Mouse (Mus musculus) cerebellum, adult 11-12 months (tissue): ENCODE data around the gene Stpg3.
"Not testable (repeated sequence)": the region's sequence is repeated elsewhere in the genome, so short reads cannot be mapped to it uniquely, and the experiment has no call there.

Experiments
- DNase-seq: peaks from one replicate; pipeline ENCODE4 v3.0.0; 2022

The Stpg3 gene

DNA sequence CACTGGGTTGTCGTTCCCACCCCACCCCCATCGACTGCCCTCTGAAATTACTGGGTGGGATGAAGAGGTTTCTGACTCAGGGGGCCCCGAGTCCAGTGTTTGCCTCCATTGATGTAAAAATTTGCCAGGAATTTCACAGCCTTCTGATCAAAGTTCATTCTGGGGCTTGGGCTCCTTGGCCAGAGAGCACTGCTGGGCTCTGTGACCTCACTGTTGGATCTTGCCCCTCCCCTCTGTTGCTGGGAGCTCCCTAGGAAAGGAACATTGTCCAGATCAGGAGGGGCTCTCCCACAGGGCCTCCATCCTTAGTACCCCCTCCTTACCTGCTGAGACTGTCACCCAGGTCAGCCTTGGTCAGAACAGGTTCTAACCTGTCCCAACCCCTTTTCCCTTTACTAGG, at the start of gene Stpg3:
Gene Stpg3, minus strand, starts transcription at position 194 of the 400 bp plus-strand sequence.
- no peak for DNase-seq

DNA sequence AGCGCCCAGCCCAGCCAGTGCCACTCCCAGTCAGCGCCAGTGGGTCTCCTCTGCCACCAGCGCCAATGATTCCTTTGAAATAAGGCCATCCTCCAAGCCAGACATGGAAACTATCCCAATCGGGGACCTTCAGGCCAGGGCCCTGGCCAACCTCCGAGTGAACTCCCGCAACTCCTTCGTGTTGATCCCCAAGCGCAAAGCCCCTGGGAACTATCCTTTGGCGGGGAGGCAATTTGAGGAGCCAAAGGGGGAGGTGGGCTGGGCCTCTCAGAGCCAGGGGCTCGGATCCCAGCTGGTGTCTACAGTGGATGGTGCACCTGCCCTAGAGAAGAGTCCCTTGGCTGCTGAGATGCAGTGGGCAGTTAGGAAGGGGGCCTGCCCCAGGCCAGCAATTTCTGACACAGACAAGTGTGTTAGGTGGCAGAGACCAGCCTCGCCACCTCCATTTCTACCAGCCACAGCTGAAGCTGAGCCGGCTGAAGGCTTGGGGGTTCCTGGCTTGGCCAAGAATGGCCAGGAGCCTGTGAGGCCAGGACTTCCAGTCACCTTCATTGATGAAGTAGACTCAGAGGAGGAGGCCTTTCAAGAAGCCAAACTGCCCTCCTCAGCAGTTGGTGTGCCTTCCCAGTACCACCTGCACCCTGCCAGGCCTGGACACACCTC, 49.3 kb upstream of the Stpg3 start:
- peak; percentile 76 for DNase-seq

DNA sequence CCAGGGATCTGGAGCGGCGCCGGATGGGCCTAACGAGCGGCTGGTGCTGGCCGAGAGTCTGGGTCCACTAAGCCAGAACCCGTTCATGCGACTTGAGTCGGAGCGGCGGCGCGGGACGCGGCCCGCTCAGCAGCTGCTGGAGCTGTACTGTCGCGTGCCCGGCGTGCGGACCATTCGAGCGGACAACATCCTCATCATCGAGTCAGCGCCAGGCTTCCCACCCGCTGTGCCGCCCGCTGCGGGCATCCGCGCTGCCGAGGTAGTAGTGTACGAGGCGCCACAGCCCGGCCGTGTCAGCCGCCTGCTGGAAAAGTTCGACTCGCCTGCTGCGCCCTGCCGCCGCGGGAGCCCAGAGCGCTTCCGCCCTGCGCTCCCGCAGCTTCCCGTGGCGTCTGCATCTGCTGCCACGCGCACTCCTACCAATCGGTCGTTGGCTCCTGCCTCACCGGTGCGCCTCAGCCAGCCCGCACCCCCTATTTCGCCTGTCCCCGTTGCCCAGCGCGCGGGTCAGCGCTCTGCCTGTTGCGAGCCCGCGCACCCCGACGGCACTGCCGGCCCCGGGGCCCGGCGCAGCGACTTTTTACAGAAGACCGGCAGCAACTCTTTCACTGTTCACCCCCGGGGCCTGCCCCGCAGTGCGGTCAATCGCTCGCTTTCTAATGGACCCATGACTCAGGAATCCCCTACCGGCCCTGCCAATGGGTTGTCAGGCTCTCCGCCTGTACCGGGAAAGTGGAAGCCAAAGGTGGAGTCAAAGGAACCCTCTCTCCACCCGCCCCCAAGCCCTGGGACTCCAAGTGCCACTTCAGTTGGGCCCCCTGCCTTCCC, 48.6 kb upstream of the Stpg3 start:
- peak; percentile 85 for DNase-seq

DNA sequence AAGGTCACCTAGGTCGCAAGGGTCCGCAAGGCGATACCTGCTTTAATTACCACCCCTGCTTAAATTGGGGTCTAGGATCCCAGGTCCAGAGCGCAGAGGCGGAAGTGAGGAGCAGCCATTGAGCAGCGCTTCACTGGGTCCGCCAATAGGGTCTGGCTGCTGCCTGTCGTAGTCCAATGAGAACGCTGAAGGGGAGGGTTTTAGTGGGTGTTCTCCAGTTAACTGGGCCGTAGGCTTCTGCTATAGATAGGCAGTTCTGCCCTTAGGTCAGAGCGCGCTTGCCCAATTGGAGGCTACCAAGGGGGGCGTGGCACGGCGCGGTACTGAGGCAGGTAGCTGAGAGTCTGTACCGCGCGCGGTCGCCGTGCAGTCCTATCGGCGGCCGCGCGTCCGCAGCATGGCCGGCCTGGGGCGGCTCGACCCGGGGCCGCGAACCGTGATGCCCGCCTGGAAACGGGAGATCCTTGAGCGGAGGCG, 47.9 kb upstream of the Stpg3 start, which contains the start of gene Tprn:
Gene Tprn, plus strand, starts transcription at position 328 of the 477 bp plus-strand sequence.
- DNase-seq: peak; percentile 98

DNA sequence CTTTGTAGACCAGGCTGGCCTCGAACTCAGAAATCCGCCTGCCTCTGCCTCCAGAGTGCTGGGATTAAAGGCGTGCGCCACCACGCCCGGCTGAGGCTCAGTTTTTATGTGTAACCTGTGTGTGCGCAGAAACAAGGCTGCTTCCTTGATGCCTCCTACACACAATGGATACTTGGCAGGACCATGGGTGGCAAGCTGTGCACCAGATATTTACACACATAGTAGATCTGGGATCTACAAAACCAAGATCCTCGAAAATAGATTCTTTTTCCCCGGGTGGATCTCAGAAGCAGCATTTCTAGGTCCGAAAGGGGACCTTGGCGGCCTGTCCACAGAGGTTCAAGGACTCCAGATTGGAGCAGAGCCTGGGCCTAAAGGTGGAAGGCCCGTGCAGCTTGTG, 47.4 kb upstream of the Stpg3 start:
- no peak for DNase-seq

DNA sequence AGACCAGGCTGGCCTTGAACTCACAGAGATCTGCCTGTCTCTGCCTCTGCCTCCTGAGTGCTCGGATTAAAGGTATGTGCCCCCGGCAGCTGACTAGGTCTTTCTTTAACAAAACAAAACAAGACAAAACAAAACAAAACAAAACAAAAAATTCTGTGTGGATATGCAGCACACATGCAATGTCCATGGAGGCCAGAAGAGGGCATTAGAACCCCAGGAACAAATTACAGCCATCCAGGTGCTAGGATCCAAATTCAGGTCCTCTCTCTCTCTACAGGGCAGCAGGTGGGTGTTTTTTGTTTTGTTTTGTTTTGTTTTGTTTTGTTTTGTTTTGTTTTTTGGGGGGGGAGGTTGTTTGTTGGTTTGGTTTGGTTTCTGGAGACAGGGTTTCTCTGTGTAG, 44.5 kb upstream of the Stpg3 start:
- DNase-seq: no peak

DNA sequence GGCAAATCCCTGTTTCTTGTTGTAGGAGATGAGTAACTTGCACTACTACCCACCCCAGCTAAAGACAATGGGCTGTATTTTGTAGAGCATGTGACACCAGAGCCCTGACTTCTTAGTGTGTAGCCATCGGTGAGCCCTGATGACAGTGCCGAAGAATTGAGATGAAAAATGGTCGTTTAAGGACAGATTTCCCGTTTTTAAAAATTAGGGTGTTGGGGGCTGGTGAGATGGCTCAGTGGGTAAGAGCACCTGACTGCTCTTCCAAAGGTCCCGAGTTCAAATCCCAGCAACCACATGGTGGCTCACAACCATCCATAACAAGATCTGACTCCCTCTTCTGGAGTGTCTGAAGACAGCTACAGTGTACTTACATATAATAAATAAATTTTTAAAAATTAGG, 42.8 kb upstream of the Stpg3 start:
- not testable (repeated sequence) for DNase-seq

DNA sequence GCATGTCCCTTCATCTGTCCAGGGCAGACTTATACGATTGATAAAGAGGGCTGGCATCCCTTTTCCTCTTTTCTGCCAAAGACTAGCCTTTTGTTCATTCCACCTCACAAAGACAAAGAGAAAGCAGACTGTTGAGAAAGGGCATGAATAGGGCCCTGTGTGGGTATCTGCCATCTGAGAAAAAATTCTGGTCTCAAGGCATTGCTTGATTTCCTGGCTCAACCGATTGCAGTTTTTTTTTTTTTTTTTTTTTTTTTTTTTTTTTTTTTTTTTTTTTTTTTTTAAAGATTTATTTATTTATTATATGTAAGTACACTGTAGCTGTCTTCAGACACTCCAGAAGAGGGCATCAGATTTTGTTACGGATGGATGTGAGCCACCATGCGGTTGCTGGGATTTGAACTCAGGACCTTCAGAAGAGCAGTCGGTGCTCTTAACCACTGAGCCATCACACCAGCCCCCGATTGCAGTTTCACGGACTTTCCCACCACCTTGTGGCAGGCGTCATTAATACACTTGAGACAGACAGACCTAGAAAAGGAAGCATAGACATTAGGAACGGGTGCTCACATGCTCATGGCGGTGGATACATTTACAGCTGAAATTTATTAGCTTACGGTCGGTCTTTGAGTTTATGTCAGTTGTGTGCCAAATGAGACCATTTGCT, 42.1 kb upstream of the Stpg3 start:
- not testable (repeated sequence) for DNase-seq

DNA sequence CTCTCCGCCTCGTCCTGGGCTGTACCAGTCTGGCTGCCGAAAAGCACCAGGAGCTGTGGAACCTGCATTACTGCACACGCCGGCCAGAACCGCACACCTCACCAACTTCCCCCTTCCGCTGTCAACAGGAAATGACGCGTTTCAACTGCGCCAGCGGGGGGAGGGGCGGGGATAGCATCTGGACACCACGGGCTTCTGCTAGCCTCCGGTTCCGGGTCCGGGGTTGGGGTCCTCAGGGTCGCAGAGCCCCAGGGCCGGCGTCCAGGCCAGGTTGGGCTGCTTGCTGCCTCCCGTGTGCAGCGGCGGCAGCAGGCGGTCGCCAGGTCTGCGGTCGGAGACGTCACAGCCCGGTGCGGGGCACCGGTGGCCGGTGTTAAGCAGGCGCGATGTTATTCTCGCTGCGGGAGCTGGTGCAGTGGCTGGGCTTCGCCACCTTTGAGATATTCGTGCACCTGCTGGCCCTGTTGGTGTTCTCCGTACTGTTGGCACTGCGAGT, 40.9 kb upstream of the Stpg3 start, which contains the start of gene Tmem203:
Gene Tmem203, plus strand, starts transcription at position 156 of the 496 bp plus-strand sequence.
- peak; percentile 82 for DNase-seq

DNA sequence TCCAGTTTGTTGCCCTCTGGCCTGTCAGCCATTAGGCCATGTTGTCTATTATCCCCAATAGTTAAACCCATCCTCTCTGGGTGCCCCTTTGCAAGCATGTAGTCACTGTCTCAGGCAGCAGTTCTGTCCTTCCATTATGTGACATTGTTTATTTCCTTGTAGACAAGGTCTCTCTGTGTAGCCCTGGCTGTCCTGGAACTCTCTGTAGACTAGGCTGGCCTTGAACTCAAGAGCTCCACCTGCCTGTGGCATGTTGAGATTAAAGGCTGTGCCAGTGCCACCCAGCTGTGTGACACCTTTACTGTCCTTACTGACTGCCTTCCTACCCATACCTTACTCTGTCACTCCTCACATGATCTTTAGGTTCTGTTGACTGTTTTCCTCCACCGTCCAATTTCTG, 37.9 kb upstream of the Stpg3 start:
- no peak for DNase-seq

DNA sequence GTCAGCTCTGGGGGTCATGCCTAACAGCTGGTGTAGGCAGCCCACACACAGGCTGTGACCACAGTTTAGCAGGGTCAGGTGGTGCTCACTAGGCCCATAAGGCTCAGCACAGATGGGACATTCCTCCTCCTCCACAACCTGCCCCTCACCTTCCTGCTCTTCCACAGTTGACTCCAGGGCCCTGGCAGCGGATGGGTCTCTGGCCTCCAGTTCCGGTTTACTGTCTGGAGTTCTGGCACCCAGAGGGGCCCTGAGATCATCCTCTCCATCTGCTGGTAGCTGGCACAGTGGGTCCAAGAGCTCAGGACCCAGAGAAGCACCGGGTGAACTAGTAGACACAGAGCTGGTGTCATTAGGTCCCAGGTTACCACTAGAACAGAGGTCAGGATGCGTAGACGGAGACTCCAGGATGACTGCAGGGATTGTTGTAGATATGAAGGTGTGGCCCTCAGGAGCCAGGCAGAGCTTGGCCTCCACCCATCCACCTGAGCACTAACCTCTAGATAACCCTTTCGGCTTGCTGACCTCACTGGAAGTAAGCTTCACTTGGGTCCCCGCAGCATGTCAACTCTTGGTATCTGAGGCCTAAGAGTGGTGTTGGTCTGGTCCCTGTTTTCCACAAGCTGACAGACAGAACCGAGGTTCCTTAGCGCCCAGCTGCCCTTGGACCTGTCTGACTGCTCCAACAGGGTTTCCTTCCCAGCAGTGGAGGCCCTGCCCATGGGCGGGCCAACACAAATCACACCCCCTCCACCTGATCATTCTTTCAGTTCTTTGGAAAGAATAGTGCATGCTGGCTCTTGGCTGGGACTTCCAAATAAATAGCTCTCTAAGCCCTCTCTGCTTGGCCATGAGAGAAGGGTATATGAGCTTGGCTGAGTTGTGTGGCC, 32.0 kb upstream of the Stpg3 start, which contains the start of gene AL732309.1:
Gene AL732309.1, minus strand, starts transcription at position 681 of the 890 bp plus-strand sequence.
- peak; percentile 77 for DNase-seq

DNA sequence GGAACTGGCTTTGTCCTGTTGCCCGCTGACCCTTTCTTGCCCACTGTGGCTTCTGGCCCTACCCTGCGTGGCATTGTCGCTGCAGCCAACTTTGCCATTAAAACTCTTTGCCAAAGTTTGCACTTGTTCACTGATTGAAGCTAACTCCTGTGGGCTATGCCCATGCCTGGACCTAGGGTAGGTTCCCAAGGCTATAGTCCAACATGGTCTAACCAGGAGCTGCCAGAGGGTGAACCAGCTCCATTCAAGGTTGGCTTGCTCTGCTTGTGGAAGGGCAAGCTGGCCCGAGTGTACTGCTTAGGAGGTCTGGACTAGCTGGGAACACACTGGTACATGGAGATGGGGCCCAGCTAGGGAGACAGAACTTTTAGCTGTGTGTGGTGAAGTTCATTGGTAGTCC, 29.7 kb upstream of the Stpg3 start:
- DNase-seq: no peak

DNA sequence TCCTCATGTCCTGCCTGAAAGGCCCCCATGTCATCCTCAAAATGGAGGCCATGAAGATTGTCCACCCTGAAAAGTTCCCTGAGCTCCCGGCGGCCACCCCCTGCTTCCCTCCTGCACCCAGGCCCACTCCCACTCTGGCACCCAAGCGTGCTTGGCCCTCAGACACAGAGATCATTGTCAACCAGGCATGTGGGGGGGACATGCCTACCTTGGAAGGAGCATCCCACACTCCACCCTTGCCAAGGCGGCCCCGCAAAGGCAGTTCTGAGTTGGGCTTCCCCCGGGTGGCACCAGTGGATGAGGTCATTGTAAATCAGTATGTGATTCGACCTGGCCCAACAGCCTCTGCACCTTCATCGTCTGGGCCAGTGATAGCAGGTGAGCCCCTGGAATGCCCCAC, 28.9 kb upstream of the Stpg3 start:
- peak; percentile 64 for DNase-seq

DNA sequence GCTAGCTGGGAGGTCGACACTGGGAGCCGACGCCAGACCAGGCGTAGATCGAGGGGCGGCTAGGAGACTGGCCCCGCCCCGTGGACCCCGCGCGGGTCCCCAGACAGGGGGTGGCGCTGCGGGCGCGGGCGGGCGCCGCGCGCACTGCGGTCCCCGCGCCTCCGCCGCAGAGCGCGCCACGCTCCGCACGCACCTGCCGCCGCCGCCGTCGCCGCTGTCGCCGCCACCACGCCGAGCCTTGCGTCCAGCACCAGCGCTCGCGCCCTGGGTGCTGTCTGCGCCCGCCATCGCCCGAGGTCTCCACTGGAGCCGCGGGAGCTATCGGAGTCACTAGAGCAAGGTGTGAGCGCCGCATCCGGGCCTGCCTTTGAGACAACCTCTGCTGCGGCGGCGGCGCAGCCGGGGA, 27.7 kb upstream of the Stpg3 start, which contains the start of the genes Rnf208 and Cysrt1:
Gene Rnf208, plus strand, starts transcription at position 155 of the 406 bp plus-strand sequence.
Gene Cysrt1, minus strand, starts transcription at position 352 of the 406 bp plus-strand sequence.
- peak; percentile 60 for DNase-seq

DNA sequence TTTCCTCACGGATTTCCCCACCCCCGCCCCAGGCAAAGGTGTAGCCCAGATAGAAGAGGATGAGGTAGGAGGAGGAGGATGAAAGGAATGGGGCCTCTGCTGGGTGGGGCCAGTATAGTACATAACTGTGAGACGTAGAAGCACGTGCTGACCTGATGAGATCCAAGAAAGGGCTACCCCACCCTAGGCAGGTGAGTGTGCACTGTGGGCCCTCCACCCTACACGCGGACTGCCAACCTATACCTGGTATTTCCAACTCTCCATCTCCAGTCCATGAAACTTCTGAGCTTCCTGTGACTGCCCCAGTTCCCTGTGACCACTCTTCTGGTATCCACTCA, 27.0 kb upstream of the Stpg3 start:
- DNase-seq: peak; percentile 50

DNA sequence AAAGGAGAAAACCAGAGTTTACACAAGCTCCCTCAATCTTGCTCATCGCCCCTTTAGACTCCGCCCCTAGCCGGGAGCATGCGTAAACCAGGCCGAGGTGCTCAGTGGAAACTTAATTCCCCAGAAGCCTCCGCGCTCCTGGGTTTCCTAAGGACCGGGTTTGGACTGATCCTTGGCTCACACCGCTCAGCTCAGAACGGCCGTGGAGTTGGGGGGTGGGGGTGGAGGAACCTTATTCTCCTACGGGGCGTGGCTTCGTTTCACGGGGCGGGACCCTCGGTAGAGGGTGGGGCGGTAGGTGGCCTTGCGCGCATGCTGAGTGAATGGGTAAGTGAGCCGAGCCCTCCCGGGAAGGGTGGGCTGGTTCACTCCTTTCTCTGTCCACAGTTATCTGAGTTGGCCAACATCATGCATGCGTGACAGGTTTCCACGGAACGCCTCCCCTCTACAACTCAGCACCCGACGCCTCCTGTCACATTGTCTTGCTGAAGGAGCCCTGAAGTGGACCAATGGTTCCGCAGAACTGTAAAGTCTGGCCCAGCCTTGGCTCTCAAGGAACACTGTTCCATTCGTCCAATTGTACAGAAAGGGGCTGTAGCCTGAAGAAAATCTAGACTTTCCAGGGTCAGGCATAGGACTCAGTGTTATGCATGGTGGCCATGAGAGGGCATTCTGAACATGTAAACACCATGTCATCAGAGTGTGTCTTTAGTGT, 26.4 kb upstream of the Stpg3 start:
- DNase-seq: peak; percentile 78

DNA sequence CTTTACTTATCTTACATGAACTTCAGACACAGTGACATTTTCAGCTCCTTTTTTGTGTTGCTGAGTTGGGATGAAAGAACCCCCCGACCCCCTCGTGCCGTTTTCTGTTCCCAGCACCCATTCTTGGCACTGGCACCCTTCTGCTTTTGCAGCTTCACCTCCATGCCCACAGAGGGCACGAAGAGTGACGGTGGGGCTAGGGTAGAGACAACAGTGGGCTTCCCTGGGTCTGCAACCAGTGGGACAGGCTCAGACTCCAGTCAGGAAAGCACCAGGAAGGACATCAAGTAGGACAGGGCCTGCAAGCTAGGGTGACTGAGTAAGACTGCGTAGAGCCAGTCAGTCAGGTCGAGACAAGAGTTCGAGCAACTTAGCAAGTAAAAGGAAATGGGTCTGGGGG, 25.9 kb upstream of the Stpg3 start:
- peak; percentile 54 for DNase-seq

DNA sequence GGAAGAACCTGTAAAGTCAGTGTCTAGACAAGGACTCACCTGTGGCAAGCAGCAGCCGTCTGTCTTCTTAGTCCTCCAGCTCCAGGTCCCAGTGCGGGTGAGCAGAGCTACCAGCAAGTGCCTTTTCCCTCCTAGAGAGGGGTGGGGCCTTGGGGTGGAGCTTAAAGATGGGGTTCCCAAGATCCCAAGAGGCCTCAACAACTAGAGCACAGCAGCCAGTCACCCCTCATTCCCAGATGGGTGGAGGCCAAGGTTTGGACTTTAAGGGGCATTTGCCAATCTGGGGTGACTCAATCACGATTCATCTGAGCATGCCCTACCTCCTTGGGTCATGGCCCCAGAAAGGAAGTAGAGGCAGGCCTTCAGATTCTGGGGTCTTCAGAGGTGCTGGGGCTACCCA, 25.3 kb upstream of the Stpg3 start:
- peak; percentile 56 for DNase-seq

DNA sequence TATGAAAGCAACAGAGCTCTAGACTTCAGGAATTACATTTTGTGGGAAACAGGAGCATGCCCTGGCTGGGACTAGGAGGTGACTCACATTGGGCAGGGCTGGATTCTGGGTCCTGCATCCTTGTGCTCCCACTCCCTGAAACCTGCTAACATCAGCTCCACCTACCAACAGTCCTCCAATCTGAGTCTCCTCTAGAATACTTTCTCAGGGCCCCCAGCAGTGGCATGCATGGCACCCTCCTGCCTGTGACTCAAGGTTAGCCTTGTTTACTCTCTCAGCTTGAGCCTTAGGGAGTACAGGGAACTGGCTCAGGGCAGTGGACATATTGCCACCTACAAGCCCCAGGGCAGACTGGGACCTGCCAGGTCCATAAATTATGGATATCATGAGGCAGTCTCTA, 23.7 kb upstream of the Stpg3 start:
- DNase-seq: no peak

DNA sequence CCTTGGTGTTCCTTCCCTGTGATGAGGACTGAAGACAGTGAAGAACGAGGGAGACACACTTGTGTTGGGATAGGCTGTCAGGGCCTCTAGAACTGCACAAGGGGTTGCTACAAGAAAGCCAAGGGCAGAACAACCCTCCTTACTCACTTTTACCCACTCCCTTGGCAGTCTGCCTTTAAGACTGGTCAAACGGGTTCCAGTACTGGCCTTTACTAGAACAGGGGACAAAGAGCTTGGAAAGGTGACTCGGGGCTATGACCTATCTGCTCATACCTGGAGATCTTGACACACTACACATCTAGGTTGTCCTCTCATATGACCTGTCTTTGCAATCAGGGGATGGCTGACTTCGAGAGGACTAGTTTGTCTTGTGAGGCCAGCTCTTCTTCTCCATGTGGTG, 23.1 kb upstream of the Stpg3 start:
- no peak for DNase-seq

DNA sequence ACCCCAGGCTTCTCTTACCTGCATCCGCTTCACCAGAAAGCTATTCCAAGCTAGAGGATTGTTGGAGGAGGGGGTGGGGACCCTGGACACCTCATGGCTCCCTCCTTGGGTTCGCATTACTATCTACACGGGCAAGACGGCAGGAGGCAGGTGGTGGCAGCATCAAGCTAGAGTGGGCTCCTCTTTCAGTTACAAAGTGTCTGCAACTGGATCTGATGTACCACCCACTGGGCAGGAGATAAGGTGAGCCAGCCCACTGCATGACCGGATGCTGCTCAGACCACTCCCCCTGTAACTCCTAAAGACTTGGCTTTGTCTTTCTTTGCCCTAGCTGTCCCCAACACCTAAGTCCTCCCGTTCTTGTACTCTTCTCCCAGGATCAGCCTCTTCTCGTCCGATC, 22.2 kb upstream of the Stpg3 start, which contains the start of gene Rnf224:
Gene Rnf224, minus strand, starts transcription at position 174 of the 400 bp plus-strand sequence.
- DNase-seq: no peak
